Mouse (Mus musculus) liver, adult 2 months (tissue): ENCODE measurements around the gene Gm5788. TPM values are rescaled to one million over a fixed set of nuclear protein-coding genes. Genes with fewer than 3 reads are reported as not detected.

ENCODE experiments used
- DNase-seq: peaks from one replicate; pipeline ENCODE4 v3.0.0-alpha.2; 2011; ENCODE audit warnings: low read depth, low spot score; ENCODE audit errors: extremely low read depth
- H3K27ac ChIP-seq: fragments of 200-500 bp; replicated peaks from 2 replicates; pipeline ENCODE4 v1.5.1; 2012; ENCODE audit warnings: low read depth, mild to moderate bottlenecking, control low read depth, inconsistent platforms, low read length; ENCODE audit not compliant: insufficient read depth
- H3K27me3 ChIP-seq: fragments of 200-500 bp; 2 replicates; pipeline ENCODE4 v1.6.1; 2012; ENCODE audit warnings: mild to moderate bottlenecking, moderate library complexity, low read length, inconsistent platforms; ENCODE audit not compliant: control insufficient read depth, insufficient read depth
- H3K36me3 ChIP-seq: fragments of 200-500 bp; 2 replicates; pipeline ENCODE4 v1.6.1; 2012; ENCODE audit warnings: low read length, inconsistent platforms; ENCODE audit not compliant: control insufficient read depth, insufficient read depth
- H3K4me1 ChIP-seq: fragments of 200-500 bp; 2 replicates; pipeline ENCODE4 v1.6.1; 2011; ENCODE audit warnings: low read length; ENCODE audit not compliant: control insufficient read depth, insufficient read depth
- H3K4me3 ChIP-seq: fragments of 200-500 bp; 2 replicates; pipeline ENCODE4 v1.5.1; 2011; ENCODE audit warnings: low read depth, mild to moderate bottlenecking, control low read depth, low read length, moderate library complexity; ENCODE audit not compliant: insufficient read depth
- H3K79me2 ChIP-seq: fragments of 200-500 bp; 2 replicates; pipeline ENCODE4 v1.6.1; 2012; ENCODE audit warnings: inconsistent platforms, mild to moderate bottlenecking, low read length, moderate library complexity; ENCODE audit not compliant: control insufficient read depth, insufficient read depth
- H3K9ac ChIP-seq: fragments of 200-500 bp; 2 replicates; pipeline ENCODE4 v1.6.1; 2012; ENCODE audit warnings: low read depth, mild to moderate bottlenecking, control low read depth, inconsistent platforms, low read length
- CTCF ChIP-seq: fragments of 200-500 bp; IDR thresholded peaks from 2 replicates; pipeline ENCODE4 v1.5.1; 2011; ENCODE audit warnings: low read depth, low read length, control low read depth
- POLR2A ChIP-seq: fragments of 200-500 bp; IDR thresholded peaks from 2 replicates; pipeline ENCODE4 v1.6.1; 2011; ENCODE audit warnings: low read length, control low read depth; ENCODE audit not compliant: insufficient read depth; ENCODE audit errors: extremely low read depth
- WGBS: fragments of 180-500 bp; shearing (Covaris S2); methylation state at CpG from one replicate; pipeline ENCODE4 v1.1.7; 2018; 5-methylcytosine and 5-hydroxymethylcytosine counted together
- polyA plus RNA-seq: library from polyadenylated mRNA; depleted of rRNA; stranded (reverse); fragments of >200 nt; gene quantifications from 2 replicates; pipeline ENCODE4 v1.2.3, GENCODE M21; 2012; rRNA removed
- total RNA-seq: library from RNA; depleted of rRNA; stranded (reverse); fragments of >200 nt; gene quantifications from 2 replicates; pipeline ENCODE4 v1.2.3, GENCODE M21; 2014; rRNA removed

The Gm5788 gene
- total and polyA plus RNA-seq, 2 experiments, result not detected

GRCm38 (mm10) chr12:87543927-87544326 lies 49.4 kb downstream of the Gm5788 start:
- WGBS, result 78% methylated on average over 3 of the region's 3 CpGs
- Histone ChIP-seq H3K27me3 (no peaks in the 10 kb centered on the region), H3K27ac (no peak overlapping the region), H3K4me1 (no peaks in the 10 kb centered on the region), H3K9ac (no peak overlapping the region), H3K36me3 (no peaks in the 10 kb centered on the region), H3K4me3 (no peak overlapping the region), H3K79me2 (no peaks in the 10 kb centered on the region)
- TF ChIP-seq CTCF (no peak), POLR2A (no peak)
- no peak for DNase-seq

Other genes with a start within 250 kb of the Gm5788 start
- 17.4 and 17.5 TPM in 2 replicates for gene Vipas39, start 228.5 kb upstream of the Gm5788 start, total RNA-seq
- gene Vipas39, start 228.5 kb upstream of the Gm5788 start, polyA plus RNA-seq, result 9.2 and 13.3 TPM in 2 replicates
- gene Ahsa1, start 228.2 kb upstream of the Gm5788 start, total RNA-seq, result 88.0 and 92.9 TPM in 2 replicates
- gene Ahsa1, start 228.2 kb upstream of the Gm5788 start, polyA plus RNA-seq, result 67.4 and 76.9 TPM in 2 replicates
- 0.18 and 0.27 TPM in 2 replicates for gene Ism2, start 195.0 kb upstream of the Gm5788 start, total RNA-seq
- gene Ism2, start 195.0 kb upstream of the Gm5788 start, polyA plus RNA-seq, result 0.28 and 0.60 TPM in 2 replicates
- gene Sptlc2, start 106.4 kb upstream of the Gm5788 start, total RNA-seq, result 13.8 and 14.4 TPM in 2 replicates
- 4.3 and 6.5 TPM in 2 replicates for gene Sptlc2, start 106.4 kb upstream of the Gm5788 start, polyA plus RNA-seq
- 25.3 and 29.7 TPM in 2 replicates for gene Slirp, start 50.8 kb upstream of the Gm5788 start, total RNA-seq
- gene Slirp, start 50.8 kb upstream of the Gm5788 start, polyA plus RNA-seq, result 11.1 and 15.6 TPM in 2 replicates
- gene Alkbh1, start 50.7 kb upstream of the Gm5788 start, total RNA-seq, result 8.4 and 10.3 TPM in 2 replicates
- 4.9 and 11.1 TPM in 2 replicates for gene Alkbh1, start 50.7 kb upstream of the Gm5788 start, polyA plus RNA-seq
- 23.8 and 34.8 TPM in 2 replicates for gene Snw1, start 22.4 kb upstream of the Gm5788 start, total RNA-seq
- 3.8 and 4.3 TPM in 2 replicates for gene Snw1, start 22.4 kb upstream of the Gm5788 start, polyA plus RNA-seq
- gene Gm8300, start 19.6 kb downstream of the Gm5788 start, total RNA-seq, result not detected in 2 replicates
- gene Gm8300, start 19.6 kb downstream of the Gm5788 start, polyA plus RNA-seq, result not detected in 2 replicates
- gene Oog1, start 108.0 kb downstream of the Gm5788 start, total RNA-seq, result not detected in 2 replicates
- not detected in 2 replicates for gene Oog1, start 108.0 kb downstream of the Gm5788 start, polyA plus RNA-seq
- gene Gm4027, start 124.1 kb downstream of the Gm5788 start, total RNA-seq, result not detected in 2 replicates
- not detected in 2 replicates for gene Gm4027, start 124.1 kb downstream of the Gm5788 start, polyA plus RNA-seq
- gene Gm16381, start 149.9 kb downstream of the Gm5788 start, total RNA-seq, result not detected in 2 replicates
- gene Gm16381, start 149.9 kb downstream of the Gm5788 start, polyA plus RNA-seq, result not detected in 2 replicates